Comparison of ENCODE assay signal across 22 mouse cellular contexts in the genomic region with DNA sequence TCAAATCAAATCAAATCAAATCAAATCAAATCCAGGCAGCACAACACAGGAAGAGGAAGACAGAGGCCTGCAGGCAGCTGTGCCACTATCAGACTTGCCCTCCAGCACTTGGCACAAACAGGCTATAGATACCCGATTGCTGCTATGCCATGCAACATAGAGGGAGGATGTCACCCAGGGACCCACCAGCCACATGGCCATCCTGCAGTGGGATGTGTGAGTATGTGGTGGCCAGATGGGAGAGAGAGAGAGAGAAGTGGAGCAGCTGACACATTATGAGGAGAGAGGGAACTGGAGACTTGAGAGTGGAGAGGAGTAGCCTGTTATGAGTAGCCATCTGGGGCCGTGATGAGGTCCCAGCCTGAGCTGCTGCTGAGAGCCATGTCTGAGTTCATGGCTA.
"Had no signal": no experiment of that assay in that cellular context is flagged by ENCODE, and none has a peak within 500 bp of the region (broad histone marks: within the 10 kb centered on the region; RNA-seq: fewer than 3 reads in every experiment).

No protein-coding gene starts in this region.

- H3K36me3 ChIP-seq: kidney, embryonic 15.5 days; limb, embryonic 10.5 days; limb, embryonic 13.5 days; liver, embryonic 13.5 days; neural tube, embryonic 13.5 days; stomach, embryonic 15.5 days had no signal

- H3K27me3 ChIP-seq: kidney, embryonic 15.5 days; limb, embryonic 13.5 days; liver, embryonic 13.5 days; neural tube, embryonic 13.5 days; stomach, embryonic 15.5 days had no signal

- DNase-seq: kidney, adult 8-10 months; kidney, postnatal 10 days; kidney, postnatal 36 days; layer of hippocampus, postnatal 36 days; liver; liver, embryonic 13.5 days; lung, adult 2 months; lung, postnatal 14 days; lung, postnatal 4 days; midbrain, embryonic 14.5 days; right cerebral cortex, postnatal 25 days; spleen, adult 18-20 months; thymus, adult 18-20 months; thymus, postnatal 36 days had no signal

- H3K4me2 ChIP-seq: kidney, embryonic 15.5 days; limb, embryonic 13.5 days; liver, embryonic 13.5 days; midbrain, embryonic 11.5 days; neural tube, embryonic 13.5 days; stomach, embryonic 15.5 days had no signal

- H3K27ac ChIP-seq: kidney, embryonic 15.5 days; left cerebral cortex, adult 2 months; limb, embryonic 10.5 days; limb, embryonic 13.5 days; liver, embryonic 13.5 days; neural tube, embryonic 13.5 days; stomach, embryonic 15.5 days had no signal

- H3K9ac ChIP-seq: kidney, embryonic 15.5 days; limb, embryonic 13.5 days; liver, embryonic 13.5 days; neural tube, embryonic 13.5 days; stomach, embryonic 15.5 days had no signal

- H3K4me1 ChIP-seq: kidney, embryonic 15.5 days; limb, embryonic 10.5 days; limb, embryonic 13.5 days; liver, embryonic 13.5 days; neural tube, embryonic 13.5 days; stomach, embryonic 15.5 days had no signal

- H3K9me3 ChIP-seq: kidney, embryonic 15.5 days; limb, embryonic 10.5 days; limb, embryonic 13.5 days; liver, embryonic 13.5 days; neural tube, embryonic 13.5 days; stomach, embryonic 15.5 days had no signal

- H3K4me3 ChIP-seq: kidney, embryonic 15.5 days; left cerebral cortex, adult 2 months; limb, embryonic 10.5 days; limb, embryonic 13.5 days; liver, embryonic 13.5 days; myocyte; neural tube, embryonic 13.5 days; stomach, embryonic 15.5 days had no signal
